Mouse (Mus musculus): ENCODE measurements around the gene Emc1. TPM values are rescaled to one million over a fixed set of nuclear protein-coding genes. Genes with fewer than 3 reads are reported as not detected.

Gene Emc1
- 17.9 and 23.3 TPM in 2 replicates for polyA plus RNA-seq (2014; fragmentation: Nextera tagmentation; extraction: Ambion mirVana)

DNA sequence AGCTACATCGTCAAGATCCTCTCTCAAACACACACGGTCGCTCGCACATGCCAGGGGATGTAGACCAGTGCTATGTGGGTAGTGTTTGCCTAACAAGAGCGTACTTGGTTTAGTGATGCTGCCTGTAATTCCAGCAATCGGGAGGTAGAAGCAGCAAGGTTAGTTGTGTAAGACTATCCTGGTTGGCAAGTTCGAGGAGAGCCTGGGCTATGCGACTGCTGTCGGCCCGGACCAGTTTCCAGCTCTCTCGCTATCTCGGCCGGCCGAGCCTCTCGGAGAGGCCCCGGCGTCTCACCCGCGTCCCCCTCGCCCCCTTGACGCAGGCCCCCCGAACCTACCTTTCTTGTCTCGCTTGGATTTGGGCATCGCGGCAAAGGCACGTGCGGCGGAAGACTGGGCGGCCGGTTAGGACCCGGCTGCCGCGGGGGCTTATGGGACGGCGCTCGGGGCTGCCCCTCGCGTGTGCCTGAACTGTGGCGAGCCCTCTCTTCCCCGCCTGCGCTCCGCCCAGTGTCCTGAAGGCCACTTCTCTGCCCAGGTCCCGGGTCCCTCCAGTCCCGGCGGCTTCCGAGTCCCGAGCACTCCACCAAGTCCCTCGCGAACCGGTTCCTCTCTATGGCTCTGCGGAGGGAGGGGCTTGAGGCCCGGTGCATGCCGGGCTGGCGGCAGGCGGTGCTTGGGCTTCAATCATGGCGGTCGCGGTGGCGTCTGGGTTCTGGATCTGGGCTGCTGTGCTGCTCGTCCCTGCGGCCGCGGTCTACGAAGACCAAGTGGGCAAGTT lies at the start of gene Emc1, which contains the start of the genes Mrto4 and Ubr4:
Emc1 (plus strand) TSS at position 657 of the 781 bp plus-strand sequence.
Mrto4 (minus strand) TSS at position 646 of the 781 bp plus-strand sequence.
Ubr4 (plus strand) TSS at position 679 of the 781 bp plus-strand sequence.
- H3K4me1 ChIP-seq (ENCODE audit: control insufficient read depth, insufficient read depth, low read length), result peaks cover 10% of the 10 kb centered on the region
- H3K27ac ChIP-seq (ENCODE audit: low read depth, low read length), result peak within 1 kb of the TSS; percentile 95
- peak within 1 kb of the TSS; percentile 83 for H3K4me3 ChIP-seq (ENCODE audit: low read depth, low read length)
- ATAC-seq (peak; percentile 99), DNase-seq (ENCODE audit: low spot score) (peak; percentile 91)
- peak within 1 kb of the TSS; percentile 98 for H3K4me2 ChIP-seq (ENCODE audit: low read length)
- under 1% methylated on average over 60 of the region's 64 CpGs for WGBS
- H3K36me3 ChIP-seq (ENCODE audit: control insufficient read depth, insufficient read depth, low read length), result peaks cover 47% of the 10 kb centered on the region
- no peaks in the 10 kb centered on the region for H3K9me3 ChIP-seq (replicated peaks; ENCODE audit: control insufficient read depth, low read length)
- no peaks in the 10 kb centered on the region for H3K27me3 ChIP-seq (replicated peaks; ENCODE audit: control insufficient read depth, insufficient read depth, low read length)
- peak within 1 kb of the TSS; percentile 87 for H3K9ac ChIP-seq (ENCODE audit: low read length)

DNA sequence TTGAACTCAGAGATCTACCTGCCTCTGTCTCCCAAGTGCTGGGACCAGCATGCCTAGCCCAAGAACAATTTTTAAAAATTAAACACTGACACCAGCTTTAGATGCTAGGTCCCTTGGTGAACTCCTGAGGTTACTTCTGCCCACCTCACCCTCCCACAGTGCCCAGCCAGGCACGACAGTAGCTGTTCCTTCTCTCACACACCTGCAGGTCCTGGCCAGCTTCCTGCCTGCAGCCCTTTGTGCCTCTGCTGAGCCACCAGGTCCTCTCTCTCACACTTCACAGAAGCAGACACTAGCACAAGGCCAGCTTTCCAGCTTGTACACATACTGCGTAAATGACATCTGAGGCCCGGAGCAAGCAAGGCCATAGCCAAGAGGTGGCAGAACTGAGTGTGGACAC lies 46.9 kb upstream of the Emc1 start:
- Histone ChIP-seq H3K9ac (ENCODE audit: low read length) (no peak overlapping the region), H3K4me3 (ENCODE audit: low read depth, low read length) (no peak overlapping the region), H3K36me3 (ENCODE audit: control insufficient read depth, insufficient read depth, low read length) (peaks cover 24% of the 10 kb centered on the region), H3K27me3 (replicated peaks; ENCODE audit: control insufficient read depth, insufficient read depth, low read length) (no peaks in the 10 kb centered on the region), H3K4me1 (ENCODE audit: control insufficient read depth, insufficient read depth, low read length) (peaks cover 5% of the 10 kb centered on the region), H3K4me2 (ENCODE audit: low read length) (no peak overlapping the region), H3K27ac (ENCODE audit: low read depth, low read length) (no peak overlapping the region), H3K9me3 (replicated peaks; ENCODE audit: control insufficient read depth, low read length) (no peaks in the 10 kb centered on the region)
- DNase-seq (ENCODE audit: low spot score), result no peak
- ATAC-seq, result no peak
- 96% methylated on average over 3 of the region's 3 CpGs for whole genome bisulfite sequencing

DNA sequence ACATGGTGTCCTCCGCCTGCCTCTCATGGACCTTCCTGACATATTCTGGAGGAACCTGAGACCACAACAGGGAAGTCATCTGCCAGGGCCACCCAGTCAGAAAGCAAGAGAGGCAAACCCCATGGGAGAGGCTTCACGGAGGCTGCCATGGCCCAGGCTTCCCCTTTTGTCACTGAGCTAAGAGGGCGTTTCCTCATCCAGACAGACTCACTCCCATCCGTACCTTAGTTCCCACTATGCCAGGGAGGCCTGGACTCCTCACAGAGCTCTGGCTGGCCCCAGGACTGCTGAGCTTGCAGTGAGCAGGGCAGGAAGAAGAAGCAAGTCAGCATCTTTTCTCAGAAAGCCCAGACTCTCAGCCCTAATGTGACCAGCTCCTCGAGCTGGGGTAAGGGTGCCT lies 44.5 kb upstream of the Emc1 start:
- WGBS, result 82% methylated on average over 5 of the region's 5 CpGs
- ATAC-seq, result no peak
- no peak overlapping the region for H3K4me2 ChIP-seq (ENCODE audit: low read length)

DNA sequence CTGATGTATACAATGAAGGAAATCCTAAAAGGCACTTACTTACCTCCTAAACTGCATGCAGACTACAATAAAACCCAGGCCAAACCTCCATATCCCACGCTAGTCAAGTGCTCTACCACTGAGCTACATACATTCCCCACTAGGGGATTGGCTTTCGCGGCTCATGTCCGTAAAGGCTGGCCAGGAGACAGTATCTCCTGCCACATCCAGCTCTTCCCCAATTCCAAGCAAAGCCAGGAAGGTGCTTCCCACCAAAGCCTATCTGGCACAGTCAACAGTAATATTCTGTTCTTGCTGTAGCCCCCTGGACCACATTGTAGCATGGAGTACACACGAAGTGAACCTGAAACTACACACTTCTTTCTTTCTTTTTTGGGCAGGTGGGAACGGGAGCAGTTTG lies 42.7 kb upstream of the Emc1 start:
- 20% methylated on average over 6 of the region's 6 CpGs for WGBS

More for the DNA sequence above, 44.5 kb upstream of the Emc1 start:
- Histone ChIP-seq H3K36me3 (ENCODE audit: control insufficient read depth, insufficient read depth, low read length) (peaks cover 3% of the 10 kb centered on the region; the same call in 1 of the 2 replicates), H3K4me1 (ENCODE audit: control insufficient read depth, insufficient read depth, low read length) (peaks cover 14% of the 10 kb centered on the region), H3K9me3 (replicated peaks; ENCODE audit: control insufficient read depth, low read length) (no peaks in the 10 kb centered on the region), H3K4me3 (ENCODE audit: low read depth, low read length) (no peak overlapping the region), H3K27me3 (replicated peaks; ENCODE audit: control insufficient read depth, insufficient read depth, low read length) (no peaks in the 10 kb centered on the region), H3K27ac (ENCODE audit: low read depth, low read length) (no peak overlapping the region), H3K9ac (ENCODE audit: low read length) (no peak overlapping the region)
- DNase-seq (ENCODE audit: low spot score), result no peak

DNA sequence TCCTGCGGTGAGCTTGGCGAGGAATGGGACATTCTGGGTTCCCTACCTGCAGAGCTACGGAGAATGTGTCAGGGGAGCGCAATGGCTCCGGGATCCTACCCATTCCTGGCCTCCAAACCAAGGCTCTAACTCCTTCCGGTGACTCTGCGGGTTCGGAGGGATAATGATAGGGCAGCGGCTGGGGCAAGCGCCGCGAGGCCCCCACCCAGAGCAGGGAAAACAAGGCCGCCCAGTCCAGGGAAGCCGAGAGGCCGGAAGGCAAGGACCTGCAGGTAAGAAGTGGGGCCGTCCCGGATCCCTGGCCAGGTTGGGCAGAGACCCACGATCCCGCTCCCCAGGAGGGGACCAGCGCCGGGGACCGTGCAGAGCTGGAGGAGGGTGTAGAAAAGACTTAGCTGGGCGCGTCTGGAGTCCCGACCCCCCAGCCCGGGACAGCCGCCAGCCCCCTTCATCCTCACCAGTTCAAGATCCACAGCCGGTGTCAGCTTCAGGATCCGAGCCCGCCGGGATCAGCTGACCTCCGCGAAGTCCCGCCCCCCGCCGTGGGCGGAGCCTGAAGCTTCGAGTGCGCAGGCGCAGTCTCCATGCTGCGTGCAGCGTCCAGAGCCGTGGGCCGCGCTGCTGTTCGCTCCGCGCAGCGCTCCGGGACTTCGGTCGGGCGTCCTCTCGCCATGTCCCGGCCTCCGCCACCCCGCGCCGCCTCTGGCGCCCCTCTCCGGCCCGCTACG lies 42.1 kb upstream of the Emc1 start, which contains the start of the genes Pqlc2 and Akr7a5:
Pqlc2 (minus strand) TSS at position 538 of the 728 bp plus-strand sequence.
Akr7a5 (plus strand) TSS at position 574 of the 728 bp plus-strand sequence.
- Histone ChIP-seq H3K27ac (ENCODE audit: low read depth, low read length) (0 out of 2 replicates have a peak within 1 kb of the TSS, but pooled peaks have one; percentile 33), H3K4me3 (ENCODE audit: low read depth, low read length) (peak within 1 kb of the TSS; percentile 84), H3K9ac (ENCODE audit: low read length) (peak within 1 kb of the TSS; percentile 87), H3K9me3 (replicated peaks; ENCODE audit: control insufficient read depth, low read length) (no peaks in the 10 kb centered on the region), H3K36me3 (ENCODE audit: control insufficient read depth, insufficient read depth, low read length) (peaks cover 12% of the 10 kb centered on the region), H3K4me2 (ENCODE audit: low read length) (peak within 1 kb of the TSS; percentile 95), H3K4me1 (ENCODE audit: control insufficient read depth, insufficient read depth, low read length) (peaks cover 14% of the 10 kb centered on the region), H3K27me3 (replicated peaks; ENCODE audit: control insufficient read depth, insufficient read depth, low read length) (no peaks in the 10 kb centered on the region)
- DNase-seq (ENCODE audit: low spot score) (peak; percentile 97), ATAC-seq (peak; percentile 91)
- WGBS, result under 1% methylated on average over 54 of the region's 63 CpGs

More for the DNA sequence above, 42.7 kb upstream of the Emc1 start:
- peak overlapping the region; percentile 84 for H3K4me3 ChIP-seq (ENCODE audit: low read depth, low read length)
- H3K36me3 ChIP-seq (ENCODE audit: control insufficient read depth, insufficient read depth, low read length), result peaks cover 8% of the 10 kb centered on the region; the same call in 1 of the 2 replicates
- no peak for ATAC-seq
- no peaks in the 10 kb centered on the region for H3K27me3 ChIP-seq (replicated peaks; ENCODE audit: control insufficient read depth, insufficient read depth, low read length)
- no peak overlapping the region for H3K27ac ChIP-seq (ENCODE audit: low read depth, low read length)
- H3K4me2 ChIP-seq (ENCODE audit: low read length), result peak overlapping the region; percentile 95
- no peaks in the 10 kb centered on the region for H3K9me3 ChIP-seq (replicated peaks; ENCODE audit: control insufficient read depth, low read length)
- no peak for DNase-seq (ENCODE audit: low spot score)
- H3K4me1 ChIP-seq (ENCODE audit: control insufficient read depth, insufficient read depth, low read length), result peaks cover 14% of the 10 kb centered on the region
- H3K9ac ChIP-seq (ENCODE audit: low read length), result peak overlapping the region; percentile 87

DNA sequence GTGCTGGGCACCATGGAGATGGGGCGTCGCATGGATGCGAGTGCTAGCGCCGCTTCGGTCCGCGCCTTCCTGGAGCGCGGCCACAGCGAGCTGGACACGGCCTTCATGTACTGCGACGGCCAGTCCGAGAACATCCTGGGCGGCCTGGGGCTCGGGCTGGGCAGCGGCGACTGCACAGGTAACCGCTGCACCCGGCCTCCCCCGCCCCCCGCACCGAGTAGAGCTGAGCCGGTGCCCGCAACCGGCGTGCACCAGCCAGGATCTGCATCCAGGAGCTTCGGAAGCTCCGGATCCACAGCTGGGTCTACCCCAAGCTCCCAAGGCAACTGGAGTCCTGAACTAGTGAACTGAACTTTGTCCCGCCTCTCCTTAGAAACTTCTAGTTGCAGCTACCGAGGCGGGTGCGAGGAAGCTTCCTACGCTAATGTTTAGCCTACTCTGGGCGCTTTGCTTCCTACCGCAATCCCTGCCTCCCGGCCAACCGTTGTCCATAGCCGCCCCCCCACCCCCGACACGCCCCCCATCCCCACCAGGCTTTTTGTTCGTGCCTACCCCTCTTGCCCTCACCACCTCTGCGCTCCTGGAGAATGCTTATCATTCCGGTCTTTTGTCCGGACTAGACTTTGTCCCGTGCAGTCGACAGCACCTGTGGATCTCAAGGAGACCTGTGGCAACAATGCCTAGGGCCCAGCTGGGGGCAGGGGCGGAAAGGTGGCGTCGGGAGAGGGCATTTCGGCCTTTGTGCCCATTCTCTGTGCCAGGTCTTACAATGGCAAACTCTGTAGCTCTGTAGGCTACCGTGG lies 41.3 kb upstream of the Emc1 start:
- H3K9ac ChIP-seq (ENCODE audit: low read length), result peak overlapping the region; percentile 87
- H3K27ac ChIP-seq (ENCODE audit: low read depth, low read length), result 0 out of 2 replicates have a peak overlapping the region, but pooled peaks have one; percentile 33
- no peaks in the 10 kb centered on the region for H3K9me3 ChIP-seq (replicated peaks; ENCODE audit: control insufficient read depth, low read length)
- ATAC-seq (peak; percentile 76; the same call in 1 of the 2 replicates), DNase-seq (ENCODE audit: low spot score) (peak; percentile 44)
- H3K4me1 ChIP-seq (ENCODE audit: control insufficient read depth, insufficient read depth, low read length), result peaks cover 14% of the 10 kb centered on the region
- no peaks in the 10 kb centered on the region for H3K27me3 ChIP-seq (replicated peaks; ENCODE audit: control insufficient read depth, insufficient read depth, low read length)
- H3K36me3 ChIP-seq (ENCODE audit: control insufficient read depth, insufficient read depth, low read length), result peaks cover 16% of the 10 kb centered on the region
- peak overlapping the region; percentile 84 for H3K4me3 ChIP-seq (ENCODE audit: low read depth, low read length)
- WGBS, result under 1% methylated on average over 53 of the region's 53 CpGs
- H3K4me2 ChIP-seq (ENCODE audit: low read length), result peak overlapping the region; percentile 95

DNA sequence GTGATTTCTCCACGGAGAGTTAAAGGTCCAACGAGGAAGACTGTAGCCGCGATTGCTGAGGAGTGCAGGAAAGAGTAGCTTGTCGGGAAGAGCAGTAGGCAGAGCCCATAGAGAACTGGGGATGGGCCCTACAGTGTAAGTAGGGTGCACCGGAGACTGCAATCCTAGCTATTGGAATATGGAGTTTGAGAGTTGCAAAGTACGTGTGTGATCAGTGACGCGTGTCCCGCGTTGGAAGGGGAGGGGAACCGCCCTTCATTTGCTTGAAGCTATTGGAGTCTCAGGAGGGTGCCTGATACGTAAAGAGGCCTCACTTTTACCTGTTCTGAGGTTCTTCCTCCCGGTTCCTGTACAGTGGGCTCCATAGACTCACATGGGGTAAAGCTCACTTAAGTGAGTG lies 40.7 kb upstream of the Emc1 start:
- Histone ChIP-seq H3K27me3 (replicated peaks; ENCODE audit: control insufficient read depth, insufficient read depth, low read length) (no peaks in the 10 kb centered on the region), H3K9me3 (replicated peaks; ENCODE audit: control insufficient read depth, low read length) (no peaks in the 10 kb centered on the region), H3K36me3 (ENCODE audit: control insufficient read depth, insufficient read depth, low read length) (peaks cover 18% of the 10 kb centered on the region), H3K9ac (ENCODE audit: low read length) (peak overlapping the region; percentile 87), H3K4me1 (ENCODE audit: control insufficient read depth, insufficient read depth, low read length) (peaks cover 14% of the 10 kb centered on the region), H3K4me2 (ENCODE audit: low read length) (peak overlapping the region; percentile 95), H3K4me3 (ENCODE audit: low read depth, low read length) (peak overlapping the region; percentile 84), H3K27ac (ENCODE audit: low read depth, low read length) (no peak overlapping the region)
- WGBS, result 16% methylated on average over 14 of the region's 14 CpGs
- no peak for DNase-seq (ENCODE audit: low spot score)
- no peak for ATAC-seq

DNA sequence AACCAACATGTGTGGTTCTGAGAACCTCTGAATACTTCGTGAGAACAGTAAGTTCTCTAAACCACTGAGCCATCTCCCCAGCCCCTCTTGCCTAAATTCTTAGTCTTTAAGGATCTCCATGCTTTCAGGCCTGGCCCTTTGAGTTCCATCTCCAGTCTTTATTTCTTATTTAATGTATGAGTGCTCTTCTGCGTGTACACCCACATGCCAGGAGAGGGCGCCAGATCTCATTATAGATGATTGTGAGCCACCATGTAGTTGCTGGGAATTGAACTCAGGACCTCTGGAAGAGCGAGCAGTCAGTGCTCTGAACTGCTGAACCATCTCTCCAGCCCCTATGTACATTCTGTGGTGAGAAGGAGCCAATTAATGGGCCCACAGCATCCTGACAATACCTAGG lies 39.8 kb upstream of the Emc1 start:
- H3K9me3 ChIP-seq (replicated peaks; ENCODE audit: control insufficient read depth, low read length), result no peaks in the 10 kb centered on the region
- H3K9ac ChIP-seq (ENCODE audit: low read length), result no peak overlapping the region
- no peak overlapping the region for H3K27ac ChIP-seq (ENCODE audit: low read depth, low read length)
- WGBS, result 53% methylated on average over 4 of the region's 4 CpGs
- peaks cover 14% of the 10 kb centered on the region for H3K4me1 ChIP-seq (ENCODE audit: control insufficient read depth, insufficient read depth, low read length)
- peaks cover 28% of the 10 kb centered on the region for H3K36me3 ChIP-seq (ENCODE audit: control insufficient read depth, insufficient read depth, low read length)
- no peak for ATAC-seq
- H3K27me3 ChIP-seq (replicated peaks; ENCODE audit: control insufficient read depth, insufficient read depth, low read length), result no peaks in the 10 kb centered on the region
- no peak overlapping the region for H3K4me2 ChIP-seq (ENCODE audit: low read length)
- peak; percentile 46 for DNase-seq (ENCODE audit: low spot score)
- H3K4me3 ChIP-seq (ENCODE audit: low read depth, low read length), result no peak overlapping the region

Measured in forebrain, embryonic 14.5 days (tissue).